Mouse (Mus musculus) spleen, postnatal 10 days (tissue): Measurements from ENCODE around the gene Spert.

ENCODE experiments used
- DNase-seq, 2 experiments: peaks; one replicate each; pipeline ENCODE4 v3.0.0; 2021 to 2022; ENCODE audit warnings: low spot score in 2 of 2

Spert gene

DNA sequence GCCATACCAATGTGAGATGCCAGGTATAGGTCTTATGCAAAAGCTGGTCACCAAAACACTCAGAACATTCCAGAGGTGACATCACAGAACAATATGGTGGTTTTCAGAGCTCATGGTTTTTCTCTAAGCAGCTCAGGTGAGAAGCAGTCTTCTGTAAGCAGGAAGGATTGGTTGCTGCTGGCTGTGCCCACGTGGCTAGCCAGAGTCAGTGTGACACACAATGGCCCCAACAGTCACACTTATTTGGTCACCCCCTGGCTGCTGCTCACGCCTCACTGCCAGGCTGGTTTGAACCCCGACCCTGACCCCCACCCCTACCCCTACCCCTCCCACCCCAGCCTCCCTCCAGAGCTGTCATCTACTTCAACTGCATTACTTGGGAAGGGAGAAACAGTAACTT, at the start of gene Spert:
Gene Spert (minus strand): TSS at position 139 of the 400 bp plus-strand sequence.
- DNase-seq = no peak

DNA sequence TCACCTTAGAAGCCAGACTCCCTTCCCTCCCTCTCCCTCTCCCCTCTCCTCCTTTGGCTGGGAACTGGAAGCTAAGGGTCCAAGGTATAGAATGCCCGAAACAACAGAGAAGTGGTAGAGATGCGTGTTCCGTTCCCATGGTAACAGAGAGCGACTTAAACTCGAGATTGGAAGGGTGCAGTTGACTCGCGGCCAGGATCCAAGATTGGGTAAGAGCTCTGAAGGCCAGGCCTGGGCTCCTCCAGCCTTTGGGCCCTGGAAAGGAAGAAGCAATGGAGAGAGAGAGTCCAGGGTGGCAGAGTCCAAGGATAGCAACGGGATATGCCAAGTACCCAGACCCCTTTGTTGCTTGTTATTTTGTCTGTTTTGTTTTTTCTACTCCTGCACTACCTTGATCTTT, 49.2 kb upstream of the Spert start, which contains the start of gene Erich6b:
Gene Erich6b (plus strand): TSS at position 180 of the 400 bp plus-strand sequence.
- no peak for DNase-seq

DNA sequence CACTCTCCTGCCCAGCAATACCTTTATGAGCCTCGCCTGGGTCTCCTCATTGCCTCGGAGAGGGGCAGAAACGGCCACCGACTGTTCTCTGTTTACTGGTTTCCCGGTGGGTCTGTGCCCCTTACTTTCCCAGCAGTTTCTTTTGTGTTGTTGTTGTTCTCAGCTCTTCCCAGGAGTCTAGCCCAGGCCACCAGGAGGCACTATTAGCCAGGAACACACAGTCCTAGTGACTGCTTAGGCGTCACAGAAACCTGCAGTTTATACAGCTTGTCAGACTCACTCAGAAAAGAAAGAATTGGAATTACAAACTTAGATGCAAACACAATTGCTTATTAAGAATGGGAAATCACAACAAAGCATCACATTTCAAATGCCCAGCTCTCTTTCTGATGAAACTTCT, 48.5 kb upstream of the Spert start:
- no peak for DNase-seq

DNA sequence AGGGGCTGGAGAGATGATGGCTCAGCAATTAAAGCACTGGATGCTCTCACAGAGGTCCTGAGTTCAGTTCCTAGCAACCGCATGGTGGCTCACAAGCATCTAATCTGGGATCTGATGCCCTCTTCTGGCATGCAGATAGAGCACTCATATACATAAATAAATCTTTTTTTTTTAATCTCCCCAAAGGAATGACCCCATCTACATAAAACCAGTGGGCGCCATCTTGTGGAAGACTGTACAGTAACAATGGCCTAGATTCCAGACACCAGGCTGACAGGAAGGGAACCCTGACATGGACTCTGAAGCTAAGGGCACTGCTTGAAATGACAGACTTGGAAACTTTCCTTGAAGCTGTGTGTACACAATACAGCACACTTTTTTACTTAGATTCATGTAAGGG, 47.9 kb upstream of the Spert start:
- DNase-seq = no peak

DNA sequence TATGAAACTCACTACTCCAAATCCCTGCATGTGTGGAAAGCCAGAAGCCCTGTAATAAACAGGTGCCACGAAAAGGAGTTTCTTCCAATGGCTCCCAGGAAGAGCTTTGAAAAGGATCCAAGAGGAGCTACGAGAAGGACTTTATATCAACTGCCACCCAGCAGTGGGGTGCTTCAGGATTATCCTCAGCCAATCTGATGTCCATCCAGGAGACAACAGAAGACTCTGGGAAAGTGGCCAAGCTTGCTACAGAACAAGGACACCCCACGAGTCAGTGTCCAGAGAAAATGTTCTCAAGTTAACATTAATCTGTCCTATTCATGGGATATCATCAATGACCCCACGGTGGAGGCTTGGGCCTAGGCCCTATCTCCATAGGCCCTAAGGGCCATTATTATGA, 44.7 kb upstream of the Spert start:
- no peak for DNase-seq

DNA sequence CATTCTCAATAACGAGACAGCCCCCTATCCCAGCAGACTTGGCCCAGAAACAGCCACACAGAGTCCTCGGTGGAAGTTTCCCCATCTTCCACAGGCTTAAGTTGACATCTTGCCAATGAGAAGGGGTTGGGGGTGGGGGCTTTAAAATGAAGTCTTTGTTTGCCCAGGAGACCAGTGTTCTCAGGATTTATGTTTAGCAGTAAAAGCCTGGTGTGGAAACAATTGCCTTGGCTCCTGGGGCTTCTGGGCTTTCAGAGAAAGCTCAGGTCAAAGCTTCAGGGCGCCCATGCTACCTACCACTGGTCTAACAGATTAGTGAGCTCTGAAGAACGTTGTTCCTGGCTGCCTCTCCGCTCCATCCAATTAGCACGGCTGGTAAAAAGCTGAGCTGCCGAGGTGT, 43.2 kb upstream of the Spert start:
- DNase-seq = no peak

DNA sequence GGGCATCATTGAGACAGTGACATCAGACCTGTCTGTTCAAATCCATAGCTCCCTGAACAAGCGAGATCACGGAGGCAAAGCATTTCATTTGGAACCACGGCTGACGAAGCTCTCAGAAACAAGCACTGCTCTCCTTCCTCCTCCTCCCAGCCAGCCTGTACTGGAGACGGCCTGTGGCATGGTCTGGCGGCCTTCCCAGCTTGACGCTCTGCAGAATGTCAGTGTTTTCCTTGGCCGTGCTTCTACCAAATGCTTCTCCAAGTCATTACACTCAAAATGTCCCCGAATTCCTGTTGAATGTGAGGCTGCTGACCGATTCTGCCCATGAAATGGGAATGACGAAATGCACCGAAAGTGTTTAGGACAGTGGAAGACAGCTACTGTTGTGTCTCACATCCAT, 42.4 kb upstream of the Spert start:
- DNase-seq = no peak

DNA sequence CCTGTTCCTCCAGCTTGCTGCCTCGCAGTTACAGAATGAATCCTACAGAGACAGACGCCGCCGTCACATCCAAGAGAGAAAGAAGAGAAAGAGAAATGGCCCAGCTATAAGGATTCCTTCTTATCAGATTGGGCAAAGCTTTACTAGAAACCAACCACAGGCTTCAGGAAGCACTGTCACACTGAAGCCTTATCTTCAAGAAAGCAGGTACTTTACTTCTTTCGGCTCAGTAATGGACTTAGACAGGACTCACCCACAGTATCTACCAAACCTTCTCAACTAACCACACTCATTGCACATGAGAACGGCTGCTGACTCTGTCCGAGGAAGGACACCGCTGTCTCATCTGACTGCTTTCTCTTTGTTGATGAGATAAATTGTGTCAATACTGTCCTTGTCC, 36.0 kb upstream of the Spert start:
- no peak for DNase-seq

DNA sequence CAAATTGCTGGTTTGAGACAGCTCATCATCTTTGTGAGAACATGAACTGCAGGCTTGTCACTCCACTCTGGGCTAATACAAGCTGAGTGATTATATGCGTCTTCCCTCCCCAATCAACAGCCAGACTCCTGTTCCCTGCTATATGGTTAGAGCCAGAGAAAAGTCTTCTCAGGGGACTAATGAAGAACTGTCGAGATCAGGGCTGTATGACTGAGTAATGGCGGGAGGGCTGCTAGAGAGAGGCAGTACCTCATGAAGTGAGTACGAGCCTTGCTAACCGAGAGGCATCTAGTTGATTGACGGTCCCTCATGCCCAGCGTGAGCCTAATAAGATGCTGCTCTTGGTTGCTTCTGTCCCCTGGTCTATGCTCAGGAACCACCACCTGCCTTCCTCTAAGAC, 30.1 kb upstream of the Spert start:
- no peak for DNase-seq

DNA sequence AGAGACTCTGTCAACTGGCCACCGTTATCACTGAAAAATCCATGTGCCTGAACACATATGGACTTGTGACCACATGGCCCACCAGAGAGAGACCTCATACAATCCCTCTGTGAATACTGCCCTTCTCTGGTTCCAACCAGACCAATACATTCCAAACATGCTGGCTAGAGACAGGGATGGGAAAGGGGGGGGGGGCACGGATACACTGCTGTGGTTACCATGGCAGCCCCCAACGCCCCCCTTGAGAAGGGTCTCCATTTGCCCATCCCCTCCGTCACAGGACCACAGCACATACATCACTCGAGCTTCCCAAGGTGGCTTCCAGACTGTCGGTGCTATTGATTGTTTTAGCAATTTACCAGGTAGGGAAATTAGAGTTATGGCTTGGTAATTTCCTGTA, 23.5 kb upstream of the Spert start:
- no peak for DNase-seq

DNA sequence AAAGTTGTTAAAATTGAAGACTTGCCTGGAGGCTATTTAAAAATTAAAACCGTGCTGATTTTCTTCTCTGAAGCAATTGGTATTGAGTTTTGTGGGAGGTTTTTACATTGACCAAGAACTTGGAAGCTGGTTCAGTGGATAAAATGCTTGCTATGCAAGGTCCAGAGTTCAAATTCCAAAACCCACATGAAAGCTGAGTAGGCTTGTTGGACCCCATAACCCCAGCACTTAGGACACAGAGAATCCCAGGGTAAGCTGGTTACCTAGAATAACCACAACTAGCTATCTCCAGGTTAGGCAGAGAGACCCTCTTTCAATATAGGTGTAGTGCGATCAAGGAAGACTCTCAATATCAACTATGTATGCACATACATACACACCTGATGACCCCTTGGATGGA, 16.3 kb upstream of the Spert start:
- no peak for DNase-seq

DNA sequence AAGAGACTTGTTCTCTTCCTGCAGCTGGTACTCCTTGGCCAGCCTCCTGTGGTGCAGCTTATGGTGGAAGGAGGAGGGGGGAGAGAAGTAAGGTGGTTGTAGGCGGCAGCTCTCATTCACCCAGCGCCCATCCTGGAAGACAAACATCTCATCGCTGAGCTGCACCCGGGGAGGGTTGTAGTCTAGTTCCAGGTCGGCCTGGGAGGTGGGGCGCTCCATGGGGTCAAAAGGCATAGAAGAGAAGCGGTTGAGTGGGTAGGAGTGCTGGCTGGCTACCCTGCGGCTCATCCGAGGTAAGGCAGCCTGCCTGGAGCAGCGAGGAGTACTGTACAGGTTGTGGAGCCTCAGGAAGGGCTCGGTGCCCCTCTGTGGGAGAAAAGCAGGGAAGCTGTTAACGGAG, 9.0 kb downstream of the Spert start:
- no peak for DNase-seq

DNA sequence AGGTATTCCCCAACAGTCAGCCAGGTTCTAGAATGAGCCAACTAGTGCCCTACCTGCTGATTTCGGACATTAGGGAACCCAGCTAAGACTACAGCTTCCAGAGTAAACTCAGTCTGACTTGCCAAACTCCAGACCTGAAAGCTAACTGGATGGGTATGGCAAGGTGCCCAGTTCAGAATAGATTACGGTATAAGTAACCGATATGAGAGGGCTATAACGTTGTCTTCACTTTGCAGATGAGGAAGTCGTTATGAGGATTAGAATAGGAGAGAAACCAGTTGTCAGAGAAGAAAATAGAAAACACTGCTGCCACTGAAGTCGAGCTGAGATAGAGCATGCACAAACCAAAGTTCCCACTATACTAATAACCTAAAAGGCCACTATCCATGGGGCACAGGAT, 13.9 kb downstream of the Spert start:
- no peak for DNase-seq

DNA sequence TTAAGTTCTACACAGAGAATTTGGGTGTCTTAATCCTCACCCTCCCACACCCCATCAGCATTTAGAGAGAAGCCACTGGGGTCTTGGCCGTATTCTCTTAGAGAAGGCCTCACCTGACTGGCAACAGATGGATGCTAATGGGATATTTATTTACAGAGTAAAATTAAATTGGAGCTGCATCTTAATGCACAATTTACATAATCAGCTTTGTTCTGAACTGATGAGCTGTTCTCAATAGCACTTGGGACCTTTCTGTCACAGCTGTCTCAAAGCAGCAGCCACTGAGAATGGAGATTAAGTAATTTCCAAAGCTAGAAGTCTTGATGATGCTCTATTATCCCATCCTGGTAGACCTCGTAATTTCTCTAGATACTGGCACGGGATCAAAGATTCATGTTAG, 26.6 kb downstream of the Spert start:
- DNase-seq = no peak

DNA sequence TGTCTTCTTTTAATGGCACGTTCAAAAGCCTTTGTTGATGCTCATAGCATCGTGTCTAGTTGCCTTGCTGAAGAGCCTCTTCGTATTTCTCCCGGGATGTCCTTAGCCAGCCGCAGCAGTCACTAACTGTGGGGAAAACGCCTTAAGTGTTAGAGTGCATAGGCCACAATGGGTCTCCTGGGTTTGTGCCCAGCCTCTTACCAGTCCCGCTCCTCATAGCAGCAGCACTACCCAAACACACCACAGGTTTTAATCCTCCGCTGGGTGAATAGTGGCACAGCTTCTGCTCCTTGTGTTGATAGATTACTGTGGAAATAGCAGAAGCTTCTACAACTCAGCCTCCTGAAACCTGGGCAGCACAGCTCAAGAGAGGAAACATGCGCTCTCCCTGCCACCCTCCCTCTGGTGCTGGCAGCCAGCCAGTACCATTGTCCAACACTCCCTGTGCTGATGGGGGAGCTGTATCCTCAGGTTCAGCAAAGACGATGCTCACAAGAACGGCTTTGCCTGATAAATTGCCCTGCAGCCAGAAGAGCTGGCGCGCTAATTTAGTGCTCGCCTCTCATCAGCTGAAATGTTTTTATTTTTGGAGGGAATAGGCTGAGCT, 27.3 kb downstream of the Spert start:
- peak in 1 of 2 experiments; percentile 20 for DNase-seq

DNA sequence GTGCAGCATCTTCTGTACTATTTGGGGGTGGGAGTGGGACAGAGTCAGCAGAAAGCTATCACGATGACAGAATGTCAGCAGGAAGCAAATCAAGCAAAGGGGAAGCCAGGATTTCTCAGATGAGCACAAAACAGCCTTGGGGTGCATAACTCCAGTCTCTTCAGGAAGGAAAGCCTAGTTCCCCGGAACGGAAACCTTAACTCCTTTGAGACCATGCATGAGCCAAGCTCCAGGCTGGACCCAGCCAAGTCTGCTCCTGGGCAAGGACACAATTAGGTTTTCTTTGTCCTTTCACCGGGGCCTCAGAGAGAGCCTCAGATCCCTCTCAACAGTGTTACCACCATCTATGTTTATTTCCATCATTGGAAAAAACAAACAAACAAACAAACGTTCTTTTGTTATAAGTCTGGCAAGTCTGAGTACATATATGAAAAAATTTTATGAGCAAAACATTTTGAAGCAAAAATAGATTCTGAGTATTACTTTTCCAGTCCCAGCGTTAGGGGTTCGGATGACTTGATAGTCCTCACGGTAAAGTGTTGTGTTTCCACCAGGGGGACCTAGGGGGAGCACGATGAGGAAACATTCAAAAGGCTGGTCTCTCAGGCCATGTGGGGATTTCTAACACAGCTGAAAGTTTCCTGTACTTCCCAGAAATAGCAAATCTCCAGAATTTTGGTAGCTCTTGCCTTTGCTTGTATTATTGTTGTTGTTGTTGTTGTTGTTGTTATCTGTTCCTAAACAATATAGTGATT, 31.2 kb downstream of the Spert start:
- no peak for DNase-seq

DNA sequence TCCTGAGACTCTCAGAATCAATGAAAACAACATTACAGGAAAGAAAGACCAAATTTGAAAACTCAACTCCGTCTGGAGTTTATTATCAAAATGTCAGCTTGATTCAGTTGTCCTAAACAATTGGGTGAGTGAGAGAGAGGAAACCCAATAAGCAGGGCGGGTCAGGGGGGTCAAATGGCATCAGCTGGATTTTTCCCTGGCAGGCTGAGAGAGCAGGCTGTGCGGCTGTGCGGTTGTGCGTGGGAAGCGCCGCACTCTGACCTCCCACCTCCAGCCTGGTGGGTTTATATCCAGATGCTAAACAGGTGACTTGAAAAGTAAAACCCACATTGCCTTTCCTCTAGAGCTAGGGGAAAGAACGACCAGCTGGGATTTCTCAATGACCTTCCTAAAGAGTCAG, 51.2 kb downstream of the Spert start:
- no peak for DNase-seq

DNA sequence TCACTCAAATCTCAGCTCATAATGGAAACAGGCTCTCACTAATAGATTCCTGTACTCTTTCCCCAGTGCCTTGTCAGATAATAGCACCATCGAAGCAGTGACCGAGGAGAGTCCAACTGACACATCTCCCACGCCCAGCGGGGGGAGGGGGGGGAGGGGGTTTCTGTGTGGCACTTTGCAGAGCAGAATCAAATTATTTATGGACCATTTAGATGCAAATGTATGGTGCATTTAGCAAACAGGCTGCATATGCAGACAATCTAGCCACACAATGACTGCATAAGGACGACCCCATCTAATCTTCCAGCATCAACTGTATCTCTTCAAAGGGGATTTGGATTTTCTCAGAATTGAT, 51.9 kb downstream of the Spert start:
- DNase-seq = no peak

DNA sequence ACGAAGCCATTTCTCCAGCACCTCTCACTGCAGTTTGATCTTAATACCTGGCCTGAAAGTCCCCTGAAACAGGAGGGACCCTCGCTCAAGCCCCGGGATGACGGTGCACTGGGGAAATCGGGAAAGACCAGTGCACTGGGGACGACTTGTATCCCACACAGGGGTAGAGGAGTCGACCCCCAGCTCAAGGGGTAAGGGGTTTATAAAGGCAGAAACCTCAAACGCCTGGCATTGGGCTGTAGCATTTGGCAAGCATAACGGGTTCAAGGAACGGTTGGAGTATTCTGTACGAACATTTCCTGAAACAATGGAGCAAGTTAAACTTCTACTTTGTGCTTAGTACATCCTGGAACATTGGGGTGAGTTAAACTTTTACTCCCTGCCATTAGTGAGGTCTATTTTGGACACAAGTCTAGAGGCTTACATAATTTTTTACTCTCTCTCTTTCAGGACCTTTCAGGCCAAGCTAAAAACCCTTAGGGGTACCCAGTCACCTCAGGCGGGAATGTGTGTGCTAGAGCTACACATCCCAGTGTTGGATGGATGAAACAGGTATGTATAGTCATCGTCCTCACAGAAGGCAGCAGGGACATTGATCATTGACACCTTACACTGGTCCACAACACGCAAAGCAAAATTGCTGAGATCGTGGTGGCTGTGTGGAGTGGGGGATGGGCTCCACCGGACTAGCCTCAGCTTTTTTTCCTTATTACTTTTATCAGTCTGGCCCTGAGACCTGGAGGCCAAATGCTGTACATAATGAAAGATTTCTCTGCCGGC, 52.5 kb downstream of the Spert start:
- DNase-seq = no peak

DNA sequence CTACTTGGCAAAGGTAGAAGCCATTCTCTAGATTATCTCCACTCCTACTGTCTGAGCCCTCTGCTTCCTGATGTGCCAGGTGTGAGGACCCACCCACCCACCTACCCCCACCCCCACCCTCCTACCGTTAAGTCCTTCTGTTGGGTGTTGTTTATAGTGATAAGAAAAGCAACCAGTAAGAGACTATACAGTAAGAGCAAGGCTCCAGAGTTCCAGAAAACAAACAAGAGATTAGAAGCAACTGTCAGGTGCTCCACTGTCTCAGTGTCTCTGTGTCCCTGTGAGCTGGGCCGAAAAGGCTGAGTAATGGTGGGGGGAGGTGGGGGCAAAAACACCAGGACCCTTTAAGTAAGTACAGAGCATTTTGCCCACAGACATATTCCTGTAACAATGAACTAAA, 53.7 kb downstream of the Spert start:
- DNase-seq = no peak
